Mouse (Mus musculus) ES-Bruce4 (cell line): ENCODE data around the gene Glis3. TPM values are rescaled to one million over a fixed set of nuclear protein-coding genes. Genes with fewer than 3 reads are reported as not detected.

Experiments used
- H3K27ac ChIP-seq: 2 replicates; pipeline ENCODE4 v1.5.1; 2012; ENCODE audit warnings: low read length, inconsistent platforms; ENCODE audit not compliant: insufficient read depth
- H3K27me3 ChIP-seq: 2 replicates; pipeline ENCODE4 v1.6.1; 2012; ENCODE audit warnings: mild to moderate bottlenecking, low read length, inconsistent platforms; ENCODE audit not compliant: control insufficient read depth, poor library complexity, insufficient read depth, severe bottlenecking
- H3K36me3 ChIP-seq: 2 replicates; pipeline ENCODE4 v1.6.1; 2012; ENCODE audit warnings: inconsistent platforms, mild to moderate bottlenecking, low read length, moderate library complexity; ENCODE audit not compliant: control insufficient read depth, poor library complexity, insufficient read depth, severe bottlenecking
- H3K4me1 ChIP-seq: one replicate; pipeline ENCODE4 v1.8.1; 2011; ENCODE audit warnings: low read length; ENCODE audit not compliant: control insufficient read depth, insufficient read depth
- H3K4me3 ChIP-seq: 2 replicates; pipeline ENCODE4 v1.5.1; 2011; ENCODE audit warnings: low read depth, mild to moderate bottlenecking, low read length
- H3K9ac ChIP-seq: 2 replicates; pipeline ENCODE4 v1.6.1; 2012; ENCODE audit warnings: low read depth, mild to moderate bottlenecking, inconsistent platforms; ENCODE audit not compliant: poor library complexity, severe bottlenecking
- H3K9me3 ChIP-seq: replicated peaks from 2 replicates; pipeline ENCODE4 v1.6.1; 2012; ENCODE audit warnings: mild to moderate bottlenecking, low read length, inconsistent platforms; ENCODE audit not compliant: control insufficient read depth, poor library complexity, insufficient read depth, severe bottlenecking
- CTCF ChIP-seq: IDR thresholded peaks from one replicate; pipeline ENCODE4 v1.8.1; 2011; ENCODE audit warnings: low read depth, low read length
- EP300 ChIP-seq: IDR thresholded peaks from 2 replicates; pipeline ENCODE4 v1.6.1; 2011; ENCODE audit warnings: low read depth, low read length; ENCODE audit not compliant: insufficient read depth
- POLR2A ChIP-seq: IDR thresholded peaks from one replicate; pipeline ENCODE4 v1.8.1; 2011; ENCODE audit warnings: low read length; ENCODE audit not compliant: insufficient read depth
- polyA plus RNA-seq: library from polyadenylated mRNA; stranded (reverse); fragments of >200 nt; gene quantifications from 2 replicates; pipeline ENCODE4 v1.2.4, GENCODE M21; 2011; ENCODE audit warnings: low read depth; ENCODE audit not compliant: missing spikeins, insufficient read depth, insufficient read length

The Glis3 gene
- polyA plus RNA-seq, 1 experiment: 5.5 TPM

- H3K4me3 ChIP-seq: no peak overlapping the region
- TF ChIP-seq POLR2A (no peak), CTCF (no peak), EP300 (no peak)
- H3K27ac ChIP-seq: no peak overlapping the region
- H3K4me1 ChIP-seq: no peaks in the 10 kb centered on the region
- H3K9me3 ChIP-seq: no peaks in the 10 kb centered on the region
- no peaks in the 10 kb centered on the region for H3K36me3 ChIP-seq
- no peaks in the 10 kb centered on the region for H3K27me3 ChIP-seq
- no peak overlapping the region for H3K9ac ChIP-seq
Observed at GRCm38 (mm10) chr19:28448811-28449210, 231.1 kb downstream of the Glis3 start.

GRCm38 (mm10) chr19:28442161-28442560, 237.7 kb downstream of the Glis3 start:
- no peaks in the 10 kb centered on the region for H3K4me1 ChIP-seq
- H3K4me3 ChIP-seq: no peak overlapping the region
- no peaks in the 10 kb centered on the region for H3K27me3 ChIP-seq
- H3K36me3 ChIP-seq: no peaks in the 10 kb centered on the region
- H3K9me3 ChIP-seq: no peaks in the 10 kb centered on the region
- TF ChIP-seq CTCF (no peak), POLR2A (no peak), EP300 (no peak)
- no peak overlapping the region for H3K27ac ChIP-seq
- H3K9ac ChIP-seq: no peak overlapping the region

- H3K4me3 ChIP-seq: no peak overlapping the region
- H3K27me3 ChIP-seq: no peaks in the 10 kb centered on the region
- no peaks in the 10 kb centered on the region for H3K4me1 ChIP-seq
- no peaks in the 10 kb centered on the region for H3K36me3 ChIP-seq
- TF ChIP-seq CTCF: no peak
- TF ChIP-seq POLR2A: no peak
- TF ChIP-seq EP300: no peak
- H3K9ac ChIP-seq: no peak overlapping the region
- no peaks in the 10 kb centered on the region for H3K9me3 ChIP-seq
- no peak overlapping the region for H3K27ac ChIP-seq
Observed at GRCm38 (mm10) chr19:28436457-28437148, 243.3 kb downstream of the Glis3 start.

- H3K27ac ChIP-seq: no peak overlapping the region
- H3K4me1 ChIP-seq: no peaks in the 10 kb centered on the region
- TF ChIP-seq POLR2A: no peak
- no peak for TF ChIP-seq CTCF
- no peak for TF ChIP-seq EP300
- no peaks in the 10 kb centered on the region for H3K27me3 ChIP-seq
- no peak overlapping the region for H3K4me3 ChIP-seq
- H3K9ac ChIP-seq: no peak overlapping the region
- no peaks in the 10 kb centered on the region for H3K9me3 ChIP-seq
- no peaks in the 10 kb centered on the region for H3K36me3 ChIP-seq
Observed at GRCm38 (mm10) chr19:28428220-28428816, 251.6 kb downstream of the Glis3 start.

- no peaks in the 10 kb centered on the region for H3K4me1 ChIP-seq
- no peaks in the 10 kb centered on the region for H3K27me3 ChIP-seq
- H3K9ac ChIP-seq: no peak overlapping the region
- H3K9me3 ChIP-seq: no peaks in the 10 kb centered on the region
- H3K27ac ChIP-seq: no peak overlapping the region
- H3K4me3 ChIP-seq: no peak overlapping the region
- H3K36me3 ChIP-seq: no peaks in the 10 kb centered on the region
- TF ChIP-seq EP300 (no peak), CTCF (no peak), POLR2A (no peak)
Observed at GRCm38 (mm10) chr19:28424180-28424579, 255.7 kb downstream of the Glis3 start.

- H3K4me3 ChIP-seq: no peak overlapping the region
- H3K4me1 ChIP-seq: no peaks in the 10 kb centered on the region
- TF ChIP-seq EP300 (no peak), POLR2A (no peak)
- H3K9ac ChIP-seq: no peak overlapping the region
- no peaks in the 10 kb centered on the region for H3K27me3 ChIP-seq
- no peaks in the 10 kb centered on the region for H3K36me3 ChIP-seq
- H3K9me3 ChIP-seq: no peaks in the 10 kb centered on the region
- H3K27ac ChIP-seq: no peak overlapping the region
Observed at GRCm38 (mm10) chr19:28422939-28423338, 256.9 kb downstream of the Glis3 start.
